Mouse (Mus musculus) stomach, embryonic 14.5 days (tissue): ENCODE measurements around the gene Muc3a. TPM values are rescaled to one million over a fixed set of nuclear protein-coding genes. Genes with fewer than 3 reads are reported as not detected.

Experiments
- polyA plus RNA-seq: library from polyadenylated mRNA; unstranded; fragments of >200 nt; fragmentation: Nextera tagmentation; extraction: Ambion mirVana; gene quantifications from 2 replicates; pipeline ENCODE4 v1.2.1, GENCODE M21; 2014

The Muc3a gene
- polyA plus RNA-seq, 1 experiment from 2014 or later: 0.26 TPM

Other genes with a start within 250 kb of the Muc3a start
- gene Cldn15, start 245.8 kb downstream of the Muc3a start, polyA plus RNA-seq: 6.7 TPM in 2 replicates
- gene Plod3, start 225.4 kb downstream of the Muc3a start, polyA plus RNA-seq: 40.1 and 41.5 TPM in 2 replicates
- gene Znhit1, start 224.4 kb downstream of the Muc3a start, polyA plus RNA-seq: 101 and 108 TPM in 2 replicates
- 0.65 and 0.83 TPM in 2 replicates for gene Vgf, start 186.0 kb downstream of the Muc3a start, polyA plus RNA-seq
- gene Ap1s1, start 166.3 kb downstream of the Muc3a start, polyA plus RNA-seq: 146 and 159 TPM in 2 replicates
- gene Serpine1, start 140.1 kb downstream of the Muc3a start, polyA plus RNA-seq: 0.27 and 0.33 TPM in 2 replicates
- gene Trim56, start 96.2 kb downstream of the Muc3a start, polyA plus RNA-seq: 10.9 and 12.0 TPM in 2 replicates
- gene Muc3, start 63.1 kb downstream of the Muc3a start, polyA plus RNA-seq: not detected in 2 replicates
- gene Ache, start 75.1 kb upstream of the Muc3a start, polyA plus RNA-seq: 11.9 and 12.1 TPM in 2 replicates
- 8.1 and 8.5 TPM in 2 replicates for gene Ufsp1, start 82.2 kb upstream of the Muc3a start, polyA plus RNA-seq
- gene Srrt, start 95.3 kb upstream of the Muc3a start, polyA plus RNA-seq: 111 and 120 TPM in 2 replicates
- gene Trip6, start 102.0 kb upstream of the Muc3a start, polyA plus RNA-seq: 75.3 and 76.2 TPM in 2 replicates
- 8.0 and 10.1 TPM in 2 replicates for gene Slc12a9, start 121.2 kb upstream of the Muc3a start, polyA plus RNA-seq
- gene Ephb4, start 137.7 kb upstream of the Muc3a start, polyA plus RNA-seq: 42.0 and 44.6 TPM in 2 replicates